14 mouse cellular contexts compared by ENCODE assay signal in the genomic region with DNA sequence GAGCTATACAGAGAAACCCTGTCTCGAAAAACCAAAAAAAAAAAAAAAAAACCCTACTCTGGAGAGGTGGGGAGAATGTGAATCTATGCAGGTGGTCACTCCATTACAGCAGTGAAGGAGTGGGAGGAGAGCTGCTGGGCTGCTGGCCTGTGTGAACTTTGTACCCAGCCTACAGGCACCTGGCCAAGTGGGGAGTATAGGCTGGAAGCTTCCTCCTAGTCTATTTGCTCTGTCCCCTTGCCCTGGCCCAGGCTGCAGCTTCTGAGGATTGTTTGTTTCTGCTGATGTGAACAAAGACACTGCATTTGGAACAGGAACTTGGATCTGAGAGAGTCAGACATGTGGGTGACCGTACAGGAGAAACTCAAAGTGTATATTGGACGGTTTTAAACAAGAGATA. TPM values are rescaled to one million over a fixed set of nuclear protein-coding genes. Genes with fewer than 3 reads are reported as not detected.
A peak's percentile ranks its signal among the peaks of the same experiment; 100 is the strongest.
DNase-seq lines count a peak whose midpoint lies in the region; ATAC-seq and TF ChIP-seq lines count a peak whose summit lies in the region.
"Had no signal": no experiment of that assay in that cellular context is flagged by ENCODE, and none has a peak within 500 bp of the region (broad histone marks: within the 10 kb centered on the region; RNA-seq: fewer than 3 reads in every experiment).

No protein-coding gene starts in this region.

- no peak for TF ChIP-seq CTCF in kidney, postnatal 0 days (IDR thresholded peaks at IDR 0.05; ENCODE audit: low read depth)

- H3K4me2 ChIP-seq in kidney, postnatal 0 days (ENCODE audit: low read length) = no peak overlapping the region
- no peak overlapping the region for H3K4me2 ChIP-seq in hindbrain, embryonic 16.5 days (ENCODE audit: low read length)
- H3K4me2 ChIP-seq: hindbrain, embryonic 12.5 days had no signal

- peak; percentile 48 to 49 for DNase-seq in heart, postnatal 14 days
- DNase-seq in heart, postnatal 25 days (ENCODE audit: low spot score) = no peak
- DNase-seq in adipocyte (ENCODE audit: low spot score) = peak; percentile 67
- DNase-seq in kidney, postnatal 0 days (ENCODE audit: low spot score) = no peak
- DNase-seq in lung, postnatal 4 days = peak; percentile 38 to 68
- DNase-seq in cerebellum, postnatal 25 days = no peak
- DNase-seq in gastrocnemius, postnatal 14 days = no peak
- DNase-seq: B cell, adult 2 months; gastrocnemius, postnatal 25 days had no signal

- H3K9ac ChIP-seq in kidney, postnatal 0 days (ENCODE audit: low read depth, low read length) = no peak overlapping the region
- H3K9ac ChIP-seq in hindbrain, embryonic 16.5 days (ENCODE audit: low read depth, low read length) = no peak overlapping the region
- H3K9ac ChIP-seq: hindbrain, embryonic 12.5 days had no signal

- no peak overlapping the region for H3K4me3 ChIP-seq in kidney, postnatal 0 days (replicated peaks; ENCODE audit: low read depth, low read length)
- H3K4me3 ChIP-seq in hindbrain, embryonic 16.5 days (ENCODE audit: low read length) = no peak overlapping the region
- H3K4me3 ChIP-seq: hindbrain, embryonic 12.5 days had no signal

- no peaks in the 10 kb centered on the region for H3K9me3 ChIP-seq in kidney, postnatal 0 days (replicated peaks; ENCODE audit: low read length)
- no peaks in the 10 kb centered on the region for H3K9me3 ChIP-seq in hindbrain, embryonic 16.5 days (ENCODE audit: control insufficient read depth, low read length)
- H3K9me3 ChIP-seq: hindbrain, embryonic 12.5 days had no signal

- 54% methylated on average over 3 of the region's 3 CpGs for WGBS in kidney, postnatal 0 days
- 73% methylated on average over 3 of the region's 3 CpGs for WGBS in hindbrain, embryonic 16.5 days

- no peaks in the 10 kb centered on the region for H3K36me3 ChIP-seq in kidney, postnatal 0 days (ENCODE audit: insufficient read depth, low read length)
- H3K36me3 ChIP-seq in hindbrain, embryonic 16.5 days (ENCODE audit: control insufficient read depth, insufficient read depth, low read length) = no peaks in the 10 kb centered on the region
- H3K36me3 ChIP-seq: hindbrain, embryonic 12.5 days had no signal

- intact Hi-C loops in heart, postnatal 14 days (cut with DNase I) = no loop called here
- intact Hi-C loops in heart, postnatal 25 days (cut with DNase I) = no loop called here
- intact Hi-C loops in gastrocnemius, postnatal 14 days (cut with DNase I; ENCODE audit: low total_unique reads) = no loop called here

- ATAC-seq in kidney, postnatal 0 days (replicated peaks; ENCODE audit: low FRiP score, low read depth) = peak; percentile 23; the same call in 1 of the 2 replicates
- no peak for ATAC-seq in hindbrain, embryonic 16.5 days
- ATAC-seq: Patski had no signal

- H3K27ac ChIP-seq in kidney, postnatal 0 days = peak overlapping the region; percentile 54; the same call in 1 of the 2 replicates
- H3K27ac ChIP-seq in hindbrain, embryonic 16.5 days (ENCODE audit: low read depth, low read length) = no peak overlapping the region
- H3K27ac ChIP-seq: hindbrain, embryonic 12.5 days had no signal

- no peaks in the 10 kb centered on the region for H3K27me3 ChIP-seq in kidney, postnatal 0 days (ENCODE audit: insufficient read depth, low read length)
- no peaks in the 10 kb centered on the region for H3K27me3 ChIP-seq in hindbrain, embryonic 16.5 days (replicated peaks; ENCODE audit: control insufficient read depth, insufficient read depth, low read length)
- H3K27me3 ChIP-seq: hindbrain, embryonic 12.5 days; Patski had no signal

- H3K4me1 ChIP-seq in kidney, postnatal 0 days (replicated peaks; ENCODE audit: insufficient read depth, low read length) = peaks cover 5% of the 10 kb centered on the region; the same call in 1 of the 2 replicates
- peaks cover 5% of the 10 kb centered on the region for H3K4me1 ChIP-seq in hindbrain, embryonic 16.5 days (ENCODE audit: control insufficient read depth, insufficient read depth, low read depth, low read length)

RNA-seq across cellular contexts. Expression of a gene that starts 2.6 kb away (rescaled TPM):
- total RNA-seq in heart, postnatal 14 days (2021) = 10 to 100 TPM; 10.3 to 11.5 TPM
- 10 to 100 TPM; 10.2 to 16.8 TPM for total RNA-seq in heart, postnatal 25 days (2021)
- 66.2 and 66.3 TPM in 2 replicates for polyA plus RNA-seq in kidney, postnatal 0 days (2015; fragmentation: Nextera tagmentation; extraction: Ambion mirVana)
- 77.6 and 86.3 TPM in 2 replicates for polyA plus RNA-seq in hindbrain, embryonic 16.5 days (2015; fragmentation: Nextera tagmentation; extraction: Ambion mirVana)
- total RNA-seq in gastrocnemius, postnatal 14 days (2021) = 1 to 10 TPM; 6.0 to 6.1 TPM

RNA-seq across cellular contexts. Expression of a gene that starts 13.6 kb away (rescaled TPM):
- total RNA-seq in heart, postnatal 14 days (2021) = 10 to 100 TPM; 37.8 to 38.9 TPM
- 10 to 100 TPM; 29.8 to 33.1 TPM for total RNA-seq in heart, postnatal 25 days (2021)
- 60.1 and 72.0 TPM in 2 replicates for polyA plus RNA-seq in kidney, postnatal 0 days (2015; fragmentation: Nextera tagmentation; extraction: Ambion mirVana)
- polyA plus RNA-seq in hindbrain, embryonic 16.5 days (2015; fragmentation: Nextera tagmentation; extraction: Ambion mirVana) = 24.3 and 25.7 TPM in 2 replicates
- 10 to 100 TPM; 32.0 to 32.6 TPM for total RNA-seq in gastrocnemius, postnatal 14 days (2021)

RNA-seq across cellular contexts. Expression of a gene that starts 27.5 kb away (rescaled TPM):
- total RNA-seq in heart, postnatal 14 days (2021) = not detected
- not detected for total RNA-seq in heart, postnatal 25 days (2021)
- not detected in 2 replicates for polyA plus RNA-seq in kidney, postnatal 0 days (2015; fragmentation: Nextera tagmentation; extraction: Ambion mirVana)
- not detected in 2 replicates for polyA plus RNA-seq in hindbrain, embryonic 16.5 days (2015; fragmentation: Nextera tagmentation; extraction: Ambion mirVana)
- total RNA-seq in gastrocnemius, postnatal 14 days (2021) = not detected
- total RNA-seq: gastrocnemius, postnatal 25 days; megakaryocyte, adult 5-6 weeks had no signal
- polyA plus RNA-seq: hindbrain, embryonic 12.5 days; neural tube, embryonic 11.5 days; Patski had no signal

RNA-seq across cellular contexts. Expression of a gene that starts 52.7 kb away (rescaled TPM):
- not detected for total RNA-seq in heart, postnatal 14 days (2021)
- total RNA-seq in heart, postnatal 25 days (2021) = not detected
- not detected in 2 replicates for polyA plus RNA-seq in kidney, postnatal 0 days (2015; fragmentation: Nextera tagmentation; extraction: Ambion mirVana)
- not detected in 2 replicates for polyA plus RNA-seq in hindbrain, embryonic 16.5 days (2015; fragmentation: Nextera tagmentation; extraction: Ambion mirVana)
- not detected for total RNA-seq in gastrocnemius, postnatal 14 days (2021)
- total RNA-seq: gastrocnemius, postnatal 25 days; megakaryocyte, adult 5-6 weeks had no signal
- polyA plus RNA-seq: hindbrain, embryonic 12.5 days; neural tube, embryonic 11.5 days; Patski had no signal

Comparison
In these comparisons a context has a peak if more than half of its experiments do, and no peak if none do; other contexts are left out.
1. DNase-seq: peak in heart, postnatal 14 days (2 of 2), adipocyte (single experiment) and lung, postnatal 4 days (2 of 2); none in heart, postnatal 25 days (single experiment), kidney, postnatal 0 days (single experiment), cerebellum, postnatal 25 days (0 of 2) and gastrocnemius, postnatal 14 days (single experiment).